Mouse (Mus musculus) T-cell, adult 66 days (primary cell): Measurements from ENCODE around the gene Cyp2c65. TPM values are rescaled to one million over a fixed set of nuclear protein-coding genes. Genes with fewer than 3 reads are reported as not detected.

ENCODE experiments used
- total RNA-seq, 2 experiments: library from RNA; stranded (reverse); gene quantifications; 3 replicates in 1 of 2; 4 replicates in 1 of 2; pipeline ENCODE4 v1.2.4; 2023

Cyp2c65 gene
- total RNA-seq = not detected

GRCm38 (mm10) chr19:39060719-39061118 lies at the start of gene Cyp2c65:
TSS of gene Cyp2c65 (plus strand) at chr19:39061015.

GRCm38 (mm10) chr19:39113644-39114043 lies 52.8 kb downstream of the Cyp2c65 start, which contains the start of gene Cyp2c66:
TSS of gene Cyp2c66 (plus strand) at chr19:39113898.

Other genes with a start within 250 kb of the Cyp2c65 start
- gene Noc3l, start 241.8 kb upstream of the Cyp2c65 start, total RNA-seq = 10 to 100 TPM; 23.8 to 23.9 TPM
- 1 to 10 TPM; 3.0 to 3.9 TPM for gene Tbc1d12, start 224.4 kb upstream of the Cyp2c65 start, total RNA-seq
- 10 to 100 TPM; 15.2 to 15.7 TPM for gene Hells, start 130.1 kb upstream of the Cyp2c65 start, total RNA-seq
- not detected for gene Cyp2c55, start 54.0 kb upstream of the Cyp2c65 start, total RNA-seq
- gene Cyp2c66, start 52.9 kb downstream of the Cyp2c65 start, total RNA-seq = not detected
- not detected for gene Cyp2c29, start 208.4 kb downstream of the Cyp2c65 start, total RNA-seq